Mouse (Mus musculus) brown adipose tissue, adult 24 weeks (tissue): ENCODE data around the gene Stk38l. TPM values are rescaled to one million over a fixed set of nuclear protein-coding genes. Genes with fewer than 3 reads are reported as not detected.

Experiments
- H3K27ac ChIP-seq: fragments of 200-500 bp; replicated peaks from 2 replicates; pipeline ENCODE4 v1.5.1; 2012; ENCODE audit warnings: low read depth, mild to moderate bottlenecking, low read length
- H3K4me1 ChIP-seq: fragments of 200-500 bp; 2 replicates; pipeline ENCODE4 v1.6.1; 2012; ENCODE audit warnings: low read length, mixed read lengths; ENCODE audit not compliant: control insufficient read depth, insufficient read depth, insufficient read length
- H3K4me3 ChIP-seq: fragments of 200-500 bp; 2 replicates; pipeline ENCODE4 v1.5.1; 2012; ENCODE audit warnings: low read depth, mild to moderate bottlenecking, low read length, moderate library complexity; ENCODE audit not compliant: insufficient read depth
- polyA plus RNA-seq: library from polyadenylated mRNA; stranded (reverse); fragments of >200 nt; gene quantifications from 2 replicates; pipeline ENCODE4 v1.2.4, GENCODE M21; 2012; ENCODE audit not compliant: missing spikeins, insufficient read depth, insufficient read length

Gene Stk38l
- polyA plus RNA-seq, 1 experiment: 13.7 TPM

DNA sequence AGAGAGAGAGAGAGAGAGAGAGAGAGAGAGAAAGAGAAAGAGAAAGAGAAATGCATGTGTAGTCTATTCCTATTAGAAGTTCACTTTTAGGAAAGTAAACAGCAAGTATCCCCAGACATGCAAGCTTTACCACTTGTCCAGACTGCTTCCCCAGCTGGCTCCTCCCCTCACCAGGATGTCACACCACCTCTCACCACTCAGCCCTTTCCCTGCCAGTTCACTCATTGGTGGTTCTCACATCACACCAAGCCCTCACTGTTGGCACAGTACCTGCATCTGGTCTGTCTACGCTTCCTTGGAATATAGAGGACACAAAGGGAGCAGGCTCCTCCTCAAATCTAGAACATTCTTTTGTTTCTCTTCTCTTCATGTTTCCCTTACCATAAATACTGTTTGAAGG is 26.9 kb downstream of the Stk38l start:
- H3K4me3 ChIP-seq: no peak overlapping the region
- H3K4me1 ChIP-seq: peaks cover 21% of the 10 kb centered on the region
- H3K27ac ChIP-seq: 0 out of 2 replicates have a peak overlapping the region, but pooled peaks have one; percentile 16

DNA sequence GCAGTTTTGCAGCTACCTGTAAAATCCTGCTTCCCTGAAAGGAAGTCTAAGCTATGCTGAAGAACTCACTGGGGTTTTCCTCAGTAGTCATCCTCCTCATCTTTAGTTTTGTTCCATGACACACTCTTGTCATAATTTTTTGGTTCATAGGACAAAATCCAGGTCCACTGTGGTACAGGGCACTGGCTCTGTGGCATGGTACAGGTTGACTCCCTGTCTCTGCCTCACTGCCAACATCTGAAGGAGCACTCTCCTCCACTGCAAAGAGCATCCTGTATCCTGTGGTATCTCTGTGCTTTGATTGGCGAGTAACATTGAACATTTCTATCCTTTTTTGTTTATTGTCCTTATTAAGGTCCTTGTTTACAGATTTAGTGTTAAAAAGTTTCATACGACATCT is 27.4 kb downstream of the Stk38l start:
- H3K27ac ChIP-seq: 0 out of 2 replicates have a peak overlapping the region, but pooled peaks have one; percentile 16

GRCm38 (mm10) chr6:146752612-146753011 is 27.8 kb downstream of the Stk38l start:
- no peak overlapping the region for H3K27ac ChIP-seq
- H3K4me1 ChIP-seq: peaks cover 23% of the 10 kb centered on the region
- no peak overlapping the region for H3K4me3 ChIP-seq

More for the DNA sequence above, 27.4 kb downstream of the Stk38l start:
- H3K4me1 ChIP-seq: peaks cover 23% of the 10 kb centered on the region
- H3K4me3 ChIP-seq: no peak overlapping the region

DNA sequence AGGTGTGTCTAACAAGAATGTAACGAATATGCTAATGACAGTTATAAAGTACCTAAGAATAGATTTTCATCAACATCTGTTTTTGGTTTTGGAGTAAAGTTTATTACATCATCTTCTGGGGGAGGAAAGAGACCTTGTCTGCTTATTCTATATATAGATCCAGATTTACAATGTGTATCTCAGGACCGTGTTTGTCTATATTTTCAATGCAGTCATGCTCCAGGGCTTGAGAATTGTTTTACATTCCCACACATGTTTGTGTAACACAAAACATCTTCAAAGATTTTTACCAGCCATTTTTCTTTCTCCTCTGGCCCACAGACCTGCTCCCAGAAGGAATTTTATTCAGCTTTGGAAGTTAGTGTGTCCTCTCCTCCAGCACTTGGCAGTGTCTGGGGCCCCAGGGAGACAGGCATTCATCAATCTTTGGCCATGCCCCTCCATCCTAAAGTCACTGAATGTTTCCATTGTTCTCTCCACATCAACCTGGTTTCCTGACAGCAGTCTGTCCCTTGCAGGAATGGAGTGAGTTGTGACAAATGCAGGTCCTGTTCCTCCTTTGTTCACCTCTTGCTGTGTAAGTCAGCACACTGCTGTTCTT is 28.9 kb downstream of the Stk38l start:
- Histone ChIP-seq H3K4me3 (no peak overlapping the region), H3K27ac (no peak overlapping the region), H3K4me1 (peaks cover 21% of the 10 kb centered on the region)

GRCm38 (mm10) chr6:146755136-146755535 is 30.3 kb downstream of the Stk38l start:
- peaks cover 21% of the 10 kb centered on the region for H3K4me1 ChIP-seq
- H3K27ac ChIP-seq: no peak overlapping the region
- H3K4me3 ChIP-seq: no peak overlapping the region

- H3K4me3 ChIP-seq: no peak overlapping the region
- no peak overlapping the region for H3K27ac ChIP-seq
- H3K4me1 ChIP-seq: peaks cover 18% of the 10 kb centered on the region
Measured at GRCm38 (mm10) chr6:146755679-146756078, 30.9 kb downstream of the Stk38l start.

- Histone ChIP-seq H3K4me3 (no peak overlapping the region), H3K27ac (0 out of 2 replicates have a peak overlapping the region, but pooled peaks have one; percentile 15), H3K4me1 (peaks cover 8% of the 10 kb centered on the region; the same call in 1 of the 2 replicates)
Measured at GRCm38 (mm10) chr6:146759027-146759426, 34.2 kb downstream of the Stk38l start.

- H3K27ac ChIP-seq: no peak overlapping the region
- H3K4me3 ChIP-seq: no peak overlapping the region
- H3K4me1 ChIP-seq: peaks cover 6% of the 10 kb centered on the region; the same call in 1 of the 2 replicates
Measured at GRCm38 (mm10) chr6:146760022-146760421, 35.2 kb downstream of the Stk38l start.

DNA sequence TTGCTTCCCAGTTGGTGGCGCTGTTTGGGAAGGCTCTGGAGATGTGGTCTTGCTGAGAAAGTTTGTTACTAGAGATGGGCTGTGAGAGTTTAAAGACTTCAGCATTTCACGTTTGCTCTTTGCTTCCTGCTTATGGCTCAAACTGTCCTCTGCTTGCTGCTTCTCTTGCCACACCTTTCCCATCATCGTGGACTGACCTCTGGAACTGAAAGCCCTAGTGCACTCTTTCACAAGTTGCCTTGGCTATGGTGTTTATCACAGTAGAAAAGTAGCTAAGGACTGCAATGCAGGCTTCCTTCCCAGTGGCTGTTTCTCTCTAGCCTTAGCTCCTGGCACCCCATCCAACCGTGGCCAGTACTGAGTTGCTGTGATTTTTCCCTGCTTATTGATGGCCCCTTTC is 35.9 kb downstream of the Stk38l start:
- H3K4me1 ChIP-seq: peaks cover 6% of the 10 kb centered on the region; the same call in 1 of the 2 replicates
- no peak overlapping the region for H3K4me3 ChIP-seq
- no peak overlapping the region for H3K27ac ChIP-seq

DNA sequence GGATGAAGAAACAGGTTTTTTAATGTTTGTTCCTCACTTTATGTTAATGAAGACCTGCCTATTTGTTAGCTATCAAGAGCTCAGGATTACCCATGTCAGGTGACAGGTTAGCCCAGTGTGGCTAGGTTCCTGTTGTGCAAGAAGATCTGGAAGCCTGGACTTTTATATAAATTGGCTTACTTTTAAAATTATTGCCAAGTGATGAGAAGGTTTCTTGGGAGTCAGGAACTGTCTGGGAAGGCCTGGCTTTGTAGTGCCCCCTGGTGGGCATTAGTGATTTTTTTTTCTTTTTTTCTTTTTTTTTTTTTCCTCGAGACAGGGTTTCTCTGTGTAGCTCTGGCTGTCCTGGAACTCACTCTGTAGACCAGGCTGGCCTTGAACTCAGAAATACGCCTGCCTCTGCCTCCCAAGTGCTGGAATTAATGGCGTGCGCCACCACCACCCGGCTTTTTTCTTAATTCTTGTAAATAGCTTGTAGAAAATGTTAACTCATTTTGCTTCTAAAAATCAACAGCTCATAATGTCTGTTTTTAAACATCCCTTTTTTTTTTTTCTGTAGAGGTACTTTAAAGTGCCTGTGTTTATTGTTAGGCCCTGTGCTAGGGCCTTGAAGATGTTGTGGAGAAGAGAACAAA is 37.6 kb downstream of the Stk38l start:
- no peak overlapping the region for H3K27ac ChIP-seq
- H3K4me1 ChIP-seq: no peaks in the 10 kb centered on the region
- no peak overlapping the region for H3K4me3 ChIP-seq

DNA sequence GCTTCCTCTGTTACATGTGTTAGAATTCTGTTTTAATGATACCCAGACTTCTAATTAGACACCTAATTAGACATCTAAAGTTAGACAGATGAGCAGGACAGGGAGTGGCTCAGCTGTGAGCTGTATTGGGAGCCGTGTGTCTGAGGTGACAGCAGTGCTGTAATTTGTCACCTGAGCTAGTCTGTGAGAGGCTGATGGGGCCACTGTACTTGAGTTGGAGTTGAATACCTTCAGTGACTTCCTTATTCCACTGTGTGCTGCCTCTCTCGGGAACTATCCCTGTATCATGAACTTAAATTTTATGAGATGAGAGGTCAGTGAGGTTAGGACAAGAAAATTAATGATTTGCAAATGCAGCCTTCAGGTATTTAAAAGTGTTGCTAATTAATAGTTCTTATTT is 39.8 kb downstream of the Stk38l start:
- Histone ChIP-seq H3K4me1 (peaks cover 7% of the 10 kb centered on the region; the same call in 1 of the 2 replicates), H3K4me3 (no peak overlapping the region), H3K27ac (no peak overlapping the region)

- Histone ChIP-seq H3K4me3 (no peak overlapping the region), H3K4me1 (peaks cover 9% of the 10 kb centered on the region; the same call in 1 of the 2 replicates), H3K27ac (no peak overlapping the region)
Measured at GRCm38 (mm10) chr6:146765270-146765669, 40.5 kb downstream of the Stk38l start.

GRCm38 (mm10) chr6:146768813-146769404 is 44.1 kb downstream of the Stk38l start:
- Histone ChIP-seq H3K4me1 (peaks cover 13% of the 10 kb centered on the region; the same call in 1 of the 2 replicates), H3K4me3 (no peak overlapping the region), H3K27ac (peak overlapping the region; percentile 79)

- peak overlapping the region; percentile 79 for H3K27ac ChIP-seq
- H3K4me1 ChIP-seq: peaks cover 13% of the 10 kb centered on the region; the same call in 1 of the 2 replicates
- no peak overlapping the region for H3K4me3 ChIP-seq
Measured at GRCm38 (mm10) chr6:146770005-146770745, 45.4 kb downstream of the Stk38l start.

- H3K4me3 ChIP-seq: no peak overlapping the region
- peaks cover 13% of the 10 kb centered on the region; the same call in 1 of the 2 replicates for H3K4me1 ChIP-seq
- peak overlapping the region; percentile 54 for H3K27ac ChIP-seq
Measured at GRCm38 (mm10) chr6:146770808-146771207, 46.0 kb downstream of the Stk38l start.
